Mouse (Mus musculus) mammary gland, adult 2 months (tissue): Measurements from ENCODE around the gene Otud6a. TPM values are rescaled to one million over a fixed set of nuclear protein-coding genes. Genes with fewer than 3 reads are reported as not detected.

ENCODE experiments used
- polyA plus RNA-seq: library from polyadenylated mRNA; depleted of rRNA; stranded (reverse); fragments of >200 nt; gene quantifications from 2 replicates; pipeline ENCODE4 v1.2.3, GENCODE M21; 2012; ENCODE audit warnings: low replicate concordance; rRNA removed

Otud6a gene
- not detected in 2 replicates for polyA plus RNA-seq

GRCm38 (mm10) chrX:100428693-100429092 lies at the start of gene Otud6a:
Otud6a (plus strand) TSS chrX:100429013.

GRCm38 (mm10) chrX:100442617-100443016 lies 13.8 kb downstream of the Otud6a start, which contains the start of gene Awat2:
Awat2 (minus strand) TSS chrX:100442717.

Other genes with a start within 250 kb of the Otud6a start
- gene Awat2, start 13.7 kb downstream of the Otud6a start, polyA plus RNA-seq, result 0.56 and 1.7 TPM in 2 replicates
- gene Igbp1, start 65.3 kb downstream of the Otud6a start, polyA plus RNA-seq, result 12.5 and 29.6 TPM in 2 replicates
- gene Dgat2l6, start 95.8 kb downstream of the Otud6a start, polyA plus RNA-seq, result 0.47 TPM in 1 of 2 replicates, not detected in the other
- 2.7 TPM in 1 of 2 replicates, not detected in the other for gene Awat1, start 143.2 kb downstream of the Otud6a start, polyA plus RNA-seq
- 0.08 and 0.27 TPM in 2 replicates for gene P2ry4, start 165.9 kb downstream of the Otud6a start, polyA plus RNA-seq
- not detected in 2 replicates for gene Arr3, start 176.5 kb downstream of the Otud6a start, polyA plus RNA-seq
- 0.17 and 0.37 TPM in 2 replicates for gene Kif4, start 196.7 kb downstream of the Otud6a start, polyA plus RNA-seq
- 10.2 and 17.8 TPM in 2 replicates for gene Pdzd11, start 197.6 kb downstream of the Otud6a start, polyA plus RNA-seq